ENCODE assay signal across 8 mouse cellular contexts in genomic region chr4:155840076-155841002, GRCm38 (mm10). TPM values are rescaled to one million over a fixed set of nuclear protein-coding genes. Genes with fewer than 3 reads are reported as not detected.
DNase-seq lines count a peak whose midpoint lies in the region; ATAC-seq lines count a peak whose summit lies in the region.

No protein-coding gene starts in this region.

- peak; percentile 2; the same call in 1 of the 2 replicates for ATAC-seq in kidney, embryonic 16.5 days (ENCODE audit: low FRiP score, low TSS enrichment)
- ATAC-seq in forebrain, embryonic 16.5 days: no peak
- ATAC-seq in liver, embryonic 12.5 days: no peak; the same call in 1 of the 2 replicates
- ATAC-seq in stomach, embryonic 14.5 days (ENCODE audit: insufficient number of reproducible peaks, insufficient read depth, low FRiP score, low read depth): peak; percentile 33; the same call in 1 of the 2 replicates

- H3K4me1 ChIP-seq in kidney, embryonic 16.5 days (ENCODE audit: insufficient read depth, low read length): peaks cover 30% of the 10 kb centered on the region
- H3K4me1 ChIP-seq in forebrain, embryonic 16.5 days (replicated peaks; ENCODE audit: control insufficient read depth, insufficient read depth, low read length): peaks cover 11% of the 10 kb centered on the region
- peaks cover 41% of the 10 kb centered on the region for H3K4me1 ChIP-seq in liver, embryonic 12.5 days
- peaks cover 29% of the 10 kb centered on the region for H3K4me1 ChIP-seq in stomach, embryonic 14.5 days (ENCODE audit: control insufficient read depth, insufficient read depth, low read length)

- peak overlapping the region; percentile 92 for H3K27ac ChIP-seq in kidney, embryonic 16.5 days (ENCODE audit: low read length)
- no peak overlapping the region for H3K27ac ChIP-seq in forebrain, embryonic 16.5 days (ENCODE audit: low read length)
- peak overlapping the region; percentile 51; the same call in 1 of the 2 replicates for H3K27ac ChIP-seq in liver, embryonic 12.5 days
- H3K27ac ChIP-seq in stomach, embryonic 14.5 days (ENCODE audit: low read length): peak overlapping the region; percentile 85

- peaks cover 13% of the 10 kb centered on the region for H3K36me3 ChIP-seq in kidney, embryonic 16.5 days (ENCODE audit: insufficient read depth, low read length)
- H3K36me3 ChIP-seq in forebrain, embryonic 16.5 days (ENCODE audit: control insufficient read depth, insufficient read depth): no peaks in the 10 kb centered on the region
- no peaks in the 10 kb centered on the region for H3K36me3 ChIP-seq in liver, embryonic 12.5 days
- H3K36me3 ChIP-seq in stomach, embryonic 14.5 days (ENCODE audit: control insufficient read depth, insufficient read depth, low read length): peaks cover 10% of the 10 kb centered on the region; the same call in 1 of the 2 replicates

- 7% methylated on average over 8 of the region's 8 CpGs for WGBS in kidney, embryonic 16.5 days
- WGBS in forebrain, embryonic 16.5 days: 11% methylated on average over 8 of the region's 8 CpGs
- 23% methylated on average over 8 of the region's 8 CpGs for WGBS in liver, embryonic 12.5 days (ENCODE audit: insufficient replicate concordance)
- WGBS in stomach, embryonic 14.5 days: 7% methylated on average over 8 of the region's 8 CpGs

- H3K4me2 ChIP-seq in kidney, embryonic 16.5 days (replicated peaks; ENCODE audit: low read depth, low read length): peak overlapping the region; percentile 82
- peak overlapping the region; percentile 40 for H3K4me2 ChIP-seq in forebrain, embryonic 16.5 days (ENCODE audit: low read length)
- H3K4me2 ChIP-seq in liver, embryonic 12.5 days: peak overlapping the region; percentile 95
- peak overlapping the region; percentile 64 for H3K4me2 ChIP-seq in stomach, embryonic 14.5 days (replicated peaks; ENCODE audit: low read depth, low read length)

- H3K9ac ChIP-seq in kidney, embryonic 16.5 days (replicated peaks; ENCODE audit: low read length): peak overlapping the region; percentile 75
- peak overlapping the region; percentile 47 for H3K9ac ChIP-seq in forebrain, embryonic 16.5 days (replicated peaks; ENCODE audit: low read depth, low read length)
- peak overlapping the region; percentile 73 for H3K9ac ChIP-seq in liver, embryonic 12.5 days
- H3K9ac ChIP-seq in stomach, embryonic 14.5 days (replicated peaks; ENCODE audit: low read depth, low read length): peak overlapping the region; percentile 47

- no peak for DNase-seq in kidney, postnatal 14 days
- DNase-seq in NIH3T3 (ENCODE audit: low read depth): peak; percentile 60
- DNase-seq in cerebellum, postnatal 10 days: no peak
- no peak for DNase-seq in urinary bladder, postnatal 36 days (ENCODE audit: low spot score in 2 of 2)

- H3K9me3 ChIP-seq in kidney, embryonic 16.5 days (ENCODE audit: low read length): no peaks in the 10 kb centered on the region; the same call in 1 of the 2 replicates
- H3K9me3 ChIP-seq in forebrain, embryonic 16.5 days (ENCODE audit: control insufficient read depth, low read length): no peaks in the 10 kb centered on the region
- no peaks in the 10 kb centered on the region for H3K9me3 ChIP-seq in liver, embryonic 12.5 days (replicated peaks)
- H3K9me3 ChIP-seq in stomach, embryonic 14.5 days (ENCODE audit: control insufficient read depth, low read depth, low read length): no peaks in the 10 kb centered on the region

- H3K4me3 ChIP-seq in kidney, embryonic 16.5 days (ENCODE audit: low read length): peak overlapping the region; percentile 59
- peak overlapping the region; percentile 25 for H3K4me3 ChIP-seq in forebrain, embryonic 16.5 days (replicated peaks; ENCODE audit: low read length)
- peak overlapping the region; percentile 66 for H3K4me3 ChIP-seq in liver, embryonic 12.5 days
- peak overlapping the region; percentile 41 for H3K4me3 ChIP-seq in stomach, embryonic 14.5 days (ENCODE audit: low read depth, low read length)

- H3K27me3 ChIP-seq in kidney, embryonic 16.5 days (ENCODE audit: insufficient read depth, low read length): no peaks in the 10 kb centered on the region
- no peaks in the 10 kb centered on the region; the same call in 1 of the 2 replicates for H3K27me3 ChIP-seq in forebrain, embryonic 16.5 days (replicated peaks; ENCODE audit: control insufficient read depth, insufficient read depth, low read length)
- H3K27me3 ChIP-seq in liver, embryonic 12.5 days (replicated peaks): peaks cover 46% of the 10 kb centered on the region
- no peaks in the 10 kb centered on the region for H3K27me3 ChIP-seq in stomach, embryonic 14.5 days (ENCODE audit: control insufficient read depth, insufficient read depth, low read length)

RNA-seq across cellular contexts. Expression of gene Mxra8, which starts 0.9 kb away (rescaled TPM):
- polyA plus RNA-seq in kidney, embryonic 16.5 days (2015; fragmentation: Nextera tagmentation; extraction: Ambion mirVana): 119 and 125 TPM in 2 replicates
- 16.9 and 19.8 TPM in 2 replicates for polyA plus RNA-seq in forebrain, embryonic 16.5 days (2015; fragmentation: Nextera tagmentation; extraction: Ambion mirVana)
- 8.1 and 9.2 TPM in 2 replicates for polyA plus RNA-seq in liver, embryonic 12.5 days (2016; fragmentation: Nextera tagmentation; extraction: Ambion mirVana)
- polyA plus RNA-seq in stomach, embryonic 14.5 days (2014; fragmentation: Nextera tagmentation; extraction: Ambion mirVana): 91.5 and 96.7 TPM in 2 replicates

RNA-seq across cellular contexts. Expression of gene Dvl1, which starts 6.9 kb away (rescaled TPM):
- polyA plus RNA-seq in kidney, embryonic 16.5 days (2015; fragmentation: Nextera tagmentation; extraction: Ambion mirVana): 5.5 and 6.3 TPM in 2 replicates
- 7.0 and 10.0 TPM in 2 replicates for polyA plus RNA-seq in forebrain, embryonic 16.5 days (2015; fragmentation: Nextera tagmentation; extraction: Ambion mirVana)
- polyA plus RNA-seq in liver, embryonic 12.5 days (2016; fragmentation: Nextera tagmentation; extraction: Ambion mirVana): 10.7 and 12.1 TPM in 2 replicates
- polyA plus RNA-seq in stomach, embryonic 14.5 days (2014; fragmentation: Nextera tagmentation; extraction: Ambion mirVana): 6.3 and 6.6 TPM in 2 replicates

RNA-seq across cellular contexts. Expression of gene Aurkaip1, which starts 9.3 kb away (rescaled TPM):
- polyA plus RNA-seq in kidney, embryonic 16.5 days (2015; fragmentation: Nextera tagmentation; extraction: Ambion mirVana): 143 and 157 TPM in 2 replicates
- 111 and 121 TPM in 2 replicates for polyA plus RNA-seq in forebrain, embryonic 16.5 days (2015; fragmentation: Nextera tagmentation; extraction: Ambion mirVana)
- 146 and 153 TPM in 2 replicates for polyA plus RNA-seq in liver, embryonic 12.5 days (2016; fragmentation: Nextera tagmentation; extraction: Ambion mirVana)
- 125 and 132 TPM in 2 replicates for polyA plus RNA-seq in stomach, embryonic 14.5 days (2014; fragmentation: Nextera tagmentation; extraction: Ambion mirVana)

RNA-seq across cellular contexts. Expression of gene Tas1r3, which starts 22.8 kb away (rescaled TPM):
- polyA plus RNA-seq in kidney, embryonic 16.5 days (2015; fragmentation: Nextera tagmentation; extraction: Ambion mirVana): 0.22 and 0.40 TPM in 2 replicates
- 0.72 and 0.84 TPM in 2 replicates for polyA plus RNA-seq in forebrain, embryonic 16.5 days (2015; fragmentation: Nextera tagmentation; extraction: Ambion mirVana)
- polyA plus RNA-seq in liver, embryonic 12.5 days (2016; fragmentation: Nextera tagmentation; extraction: Ambion mirVana): 0.07 and 0.11 TPM in 2 replicates
- 0.32 and 0.35 TPM in 2 replicates for polyA plus RNA-seq in stomach, embryonic 14.5 days (2014; fragmentation: Nextera tagmentation; extraction: Ambion mirVana)

RNA-seq across cellular contexts. Expression of gene Ccnl2, which starts 28.1 kb away (rescaled TPM):
- polyA plus RNA-seq in kidney, embryonic 16.5 days (2015; fragmentation: Nextera tagmentation; extraction: Ambion mirVana): 168 and 179 TPM in 2 replicates
- 176 and 188 TPM in 2 replicates for polyA plus RNA-seq in forebrain, embryonic 16.5 days (2015; fragmentation: Nextera tagmentation; extraction: Ambion mirVana)
- polyA plus RNA-seq in liver, embryonic 12.5 days (2016; fragmentation: Nextera tagmentation; extraction: Ambion mirVana): 98.8 and 101 TPM in 2 replicates
- polyA plus RNA-seq in stomach, embryonic 14.5 days (2014; fragmentation: Nextera tagmentation; extraction: Ambion mirVana): 193 and 209 TPM in 2 replicates

Comparison
In these comparisons a context has a peak if more than half of its experiments do, and no peak if none do; other contexts are left out.
1. ATAC-seq: peak in kidney, embryonic 16.5 days (single experiment) and stomach, embryonic 14.5 days (single experiment); none in forebrain, embryonic 16.5 days (single experiment) and liver, embryonic 12.5 days (single experiment).
2. H3K4me2 ChIP-seq: peak in every context shown above with its lines; median percentile 95 in liver, embryonic 12.5 days; 82 in kidney, embryonic 16.5 days; 64 in stomach, embryonic 14.5 days; 40 in forebrain, embryonic 16.5 days.
3. Peak in every context shown above with its lines, with median percentiles within 50 percentile points of each other: H3K4me3 ChIP-seq and H3K9ac ChIP-seq.